Mouse (Mus musculus): Measurements from ENCODE around the gene Batf3. TPM values are rescaled to one million over a fixed set of nuclear protein-coding genes. Genes with fewer than 3 reads are reported as not detected.

Gene Batf3
- polyA plus RNA-seq, 1 experiment from 2014 or later, result 9.8 TPM

GRCm38 (mm10) chr1:191114868-191115267, 17.2 kb downstream of the Batf3 start:
- Histone ChIP-seq H3K4me3 (no peak overlapping the region), H3K27me3 (replicated peaks; ENCODE audit: low read depth, poor library complexity, severe bottlenecking) (no peaks in the 10 kb centered on the region), H3K9me3 (no peaks in the 10 kb centered on the region), H3K27ac (replicated peaks) (no peak overlapping the region), H3K4me1 (peaks cover 22% of the 10 kb centered on the region), H3K36me3 (replicated peaks) (no peaks in the 10 kb centered on the region)
- 72% methylated on average over 7 of the region's 7 CpGs for WGBS
- DNase-seq (ENCODE audit: low spot score), result no peak

- Histone ChIP-seq H3K4me1 (peaks cover 14% of the 10 kb centered on the region), H3K36me3 (replicated peaks) (no peaks in the 10 kb centered on the region), H3K9me3 (no peaks in the 10 kb centered on the region), H3K27me3 (replicated peaks; ENCODE audit: low read depth, poor library complexity, severe bottlenecking) (no peaks in the 10 kb centered on the region), H3K4me3 (no peak overlapping the region), H3K27ac (replicated peaks) (no peak overlapping the region)
- DNase-seq (ENCODE audit: low spot score), result no peak
- 81% methylated on average over 11 of the region's 11 CpGs for WGBS
Observed at GRCm38 (mm10) chr1:191115514-191116238, 18.0 kb downstream of the Batf3 start.

- Histone ChIP-seq H3K4me3 (no peak overlapping the region), H3K27ac (replicated peaks) (no peak overlapping the region), H3K9me3 (no peaks in the 10 kb centered on the region), H3K27me3 (replicated peaks; ENCODE audit: low read depth, poor library complexity, severe bottlenecking) (peaks cover 20% of the 10 kb centered on the region), H3K36me3 (replicated peaks) (no peaks in the 10 kb centered on the region), H3K4me1 (peaks cover 6% of the 10 kb centered on the region)
- WGBS, result 79% methylated on average over 3 of the region's 3 CpGs
- DNase-seq (ENCODE audit: low spot score), result no peak
Observed at GRCm38 (mm10) chr1:191122744-191123143, 25.1 kb downstream of the Batf3 start.

GRCm38 (mm10) chr1:191123696-191124095, 26.0 kb downstream of the Batf3 start:
- Histone ChIP-seq H3K27ac (replicated peaks) (no peak overlapping the region), H3K36me3 (replicated peaks) (no peaks in the 10 kb centered on the region), H3K4me3 (no peak overlapping the region), H3K27me3 (replicated peaks; ENCODE audit: low read depth, poor library complexity, severe bottlenecking) (peaks cover 20% of the 10 kb centered on the region), H3K4me1 (peaks cover 6% of the 10 kb centered on the region), H3K9me3 (no peaks in the 10 kb centered on the region)
- DNase-seq (ENCODE audit: low spot score), result no peak
- WGBS, result 85% methylated on average over 2 of the region's 2 CpGs

- Histone ChIP-seq H3K27ac (replicated peaks) (no peak overlapping the region), H3K4me3 (no peak overlapping the region), H3K27me3 (replicated peaks; ENCODE audit: low read depth, poor library complexity, severe bottlenecking) (peaks cover 20% of the 10 kb centered on the region), H3K4me1 (peaks cover 6% of the 10 kb centered on the region), H3K9me3 (peaks cover 2% of the 10 kb centered on the region; the same call in 1 of the 2 replicates), H3K36me3 (replicated peaks) (no peaks in the 10 kb centered on the region)
- 74% methylated on average over 4 of the region's 4 CpGs for WGBS
- no peak for DNase-seq (ENCODE audit: low spot score)
Observed at GRCm38 (mm10) chr1:191124288-191124687, 26.6 kb downstream of the Batf3 start.

GRCm38 (mm10) chr1:191125811-191126638, 28.4 kb downstream of the Batf3 start:
- H3K36me3 ChIP-seq (replicated peaks), result no peaks in the 10 kb centered on the region
- H3K4me3 ChIP-seq, result peak overlapping the region; percentile 53
- 15% methylated on average over 38 of the region's 38 CpGs for WGBS
- H3K9me3 ChIP-seq, result peaks cover 12% of the 10 kb centered on the region; the same call in 1 of the 2 replicates
- peaks cover 6% of the 10 kb centered on the region for H3K4me1 ChIP-seq
- peak overlapping the region; percentile 52; the same call in 1 of the 2 replicates for H3K27ac ChIP-seq (replicated peaks)
- H3K27me3 ChIP-seq (replicated peaks; ENCODE audit: low read depth, poor library complexity, severe bottlenecking), result peaks cover 20% of the 10 kb centered on the region
- DNase-seq (ENCODE audit: low spot score), result peak; percentile 82

- Histone ChIP-seq H3K36me3 (replicated peaks) (no peaks in the 10 kb centered on the region), H3K27ac (replicated peaks) (no peak overlapping the region), H3K27me3 (replicated peaks; ENCODE audit: low read depth, poor library complexity, severe bottlenecking) (peaks cover under 1% of the 10 kb centered on the region; the same call in 1 of the 2 replicates), H3K4me3 (no peak overlapping the region), H3K9me3 (peaks cover 12% of the 10 kb centered on the region; the same call in 1 of the 2 replicates), H3K4me1 (peaks cover 12% of the 10 kb centered on the region)
- no peak for DNase-seq (ENCODE audit: low spot score)
- 90% methylated on average over 2 of the region's 2 CpGs for WGBS
Observed at GRCm38 (mm10) chr1:191131692-191132091, 34.0 kb downstream of the Batf3 start.

- Histone ChIP-seq H3K36me3 (replicated peaks) (no peaks in the 10 kb centered on the region), H3K4me1 (peaks cover 14% of the 10 kb centered on the region), H3K9me3 (peaks cover 12% of the 10 kb centered on the region; the same call in 1 of the 2 replicates), H3K4me3 (no peak overlapping the region), H3K27ac (replicated peaks) (no peak overlapping the region), H3K27me3 (replicated peaks; ENCODE audit: low read depth, poor library complexity, severe bottlenecking) (peaks cover 3% of the 10 kb centered on the region; the same call in 1 of the 2 replicates)
- no peak for DNase-seq (ENCODE audit: low spot score)
- 82% methylated on average over 5 of the region's 5 CpGs for WGBS
Observed at GRCm38 (mm10) chr1:191132240-191132639, 34.6 kb downstream of the Batf3 start.

- Histone ChIP-seq H3K4me3 (no peak overlapping the region), H3K27ac (replicated peaks) (peak overlapping the region; percentile 16; the same call in 1 of the 2 replicates), H3K4me1 (peaks cover 14% of the 10 kb centered on the region), H3K36me3 (replicated peaks) (no peaks in the 10 kb centered on the region), H3K27me3 (replicated peaks; ENCODE audit: low read depth, poor library complexity, severe bottlenecking) (peaks cover 3% of the 10 kb centered on the region; the same call in 1 of the 2 replicates), H3K9me3 (peaks cover 12% of the 10 kb centered on the region; the same call in 1 of the 2 replicates)
- DNase-seq (ENCODE audit: low spot score), result no peak
- WGBS, result 68% methylated on average over 5 of the region's 5 CpGs
Observed at GRCm38 (mm10) chr1:191132934-191133333, 35.3 kb downstream of the Batf3 start.

- 55% methylated on average over 4 of the region's 4 CpGs for WGBS
- peaks cover 3% of the 10 kb centered on the region; the same call in 1 of the 2 replicates for H3K27me3 ChIP-seq (replicated peaks; ENCODE audit: low read depth, poor library complexity, severe bottlenecking)
- no peaks in the 10 kb centered on the region for H3K9me3 ChIP-seq
- no peak for DNase-seq (ENCODE audit: low spot score)
- H3K36me3 ChIP-seq (replicated peaks), result no peaks in the 10 kb centered on the region
- no peak overlapping the region for H3K4me3 ChIP-seq
- H3K4me1 ChIP-seq, result peaks cover 14% of the 10 kb centered on the region
- H3K27ac ChIP-seq (replicated peaks), result no peak overlapping the region
Observed at GRCm38 (mm10) chr1:191135406-191135805, 37.8 kb downstream of the Batf3 start.

GRCm38 (mm10) chr1:191138436-191138835, 40.8 kb downstream of the Batf3 start:
- peaks cover 5% of the 10 kb centered on the region; the same call in 1 of the 2 replicates for H3K9me3 ChIP-seq
- DNase-seq (ENCODE audit: low spot score), result no peak
- no peak overlapping the region for H3K4me3 ChIP-seq
- H3K4me1 ChIP-seq, result peaks cover 14% of the 10 kb centered on the region
- no peaks in the 10 kb centered on the region for H3K36me3 ChIP-seq (replicated peaks)
- no peak overlapping the region for H3K27ac ChIP-seq (replicated peaks)
- 0 out of 2 replicates have a peak, but pooled peaks cover 3% of the 10 kb centered on the region for H3K27me3 ChIP-seq (replicated peaks; ENCODE audit: low read depth, poor library complexity, severe bottlenecking)
- 92% methylated on average over 4 of the region's 4 CpGs for WGBS

GRCm38 (mm10) chr1:191138874-191139495, 41.3 kb downstream of the Batf3 start:
- no peak for DNase-seq (ENCODE audit: low spot score)
- H3K4me3 ChIP-seq, result no peak overlapping the region
- H3K27ac ChIP-seq (replicated peaks), result no peak overlapping the region
- WGBS, result 74% methylated on average over 7 of the region's 7 CpGs
- 0 out of 2 replicates have a peak, but pooled peaks cover 3% of the 10 kb centered on the region for H3K27me3 ChIP-seq (replicated peaks; ENCODE audit: low read depth, poor library complexity, severe bottlenecking)
- peaks cover 5% of the 10 kb centered on the region; the same call in 1 of the 2 replicates for H3K9me3 ChIP-seq
- peaks cover 14% of the 10 kb centered on the region for H3K4me1 ChIP-seq
- no peaks in the 10 kb centered on the region for H3K36me3 ChIP-seq (replicated peaks)

Data from embryonic facial prominence, embryonic 10.5 days (tissue).